Mouse (Mus musculus) cerebellum, adult (tissue): Measurements from ENCODE around the gene Zfp579.
"Not testable (repeated sequence)": the region's sequence is repeated elsewhere in the genome, so short reads cannot be mapped to it uniquely, and the experiment has no call there.

Experiments used
- ATAC-seq: cut with Nextera tagmentation; 2 replicates; pipeline ENCODE4 v1.9.2; 2017; ENCODE audit warnings: mild to moderate bottlenecking, moderate library complexity, mixed read lengths; ENCODE audit not compliant: insufficient number of reproducible peaks, low FRiP score, low TSS enrichment

The Zfp579 gene

GRCm38 (mm10) chr7:4996003-4996895, at the start of gene Zfp579:
Gene Zfp579, minus strand, starts transcription at chr7:4996158.
- peak; percentile 50 for ATAC-seq

DNA sequence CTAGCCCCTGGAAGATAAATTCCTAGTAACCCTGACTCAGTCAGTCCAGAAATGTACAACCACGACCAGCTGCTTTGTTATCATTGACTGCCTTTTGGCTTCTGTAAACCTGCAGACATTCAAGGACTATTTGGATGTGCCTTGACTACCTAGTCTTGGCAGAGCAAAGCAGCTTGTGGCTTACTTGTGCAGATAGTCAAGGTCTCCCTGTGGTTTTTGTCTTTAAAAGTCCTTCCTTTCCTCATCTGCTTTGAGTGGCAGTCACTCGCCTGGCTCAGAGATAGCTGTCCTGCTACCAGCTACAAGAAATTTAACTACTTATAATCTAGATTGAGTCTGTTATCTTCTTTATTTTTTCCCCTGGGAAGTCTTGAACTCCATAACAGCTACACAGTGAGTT, 49.0 kb upstream of the Zfp579 start:
- ATAC-seq = no peak

GRCm38 (mm10) chr7:5038940-5039339, 43.0 kb upstream of the Zfp579 start:
- no peak for ATAC-seq

GRCm38 (mm10) chr7:5038109-5038732, 42.3 kb upstream of the Zfp579 start, which contains the start of gene Zfp784:
Gene Zfp784, minus strand, starts transcription at chr7:5038446.
- peak; percentile 93 for ATAC-seq

- ATAC-seq = no peak
Measured at GRCm38 (mm10) chr7:5037467-5037866, 41.5 kb upstream of the Zfp579 start.

- ATAC-seq = no peak
Measured at GRCm38 (mm10) chr7:5037026-5037425, 41.1 kb upstream of the Zfp579 start.

DNA sequence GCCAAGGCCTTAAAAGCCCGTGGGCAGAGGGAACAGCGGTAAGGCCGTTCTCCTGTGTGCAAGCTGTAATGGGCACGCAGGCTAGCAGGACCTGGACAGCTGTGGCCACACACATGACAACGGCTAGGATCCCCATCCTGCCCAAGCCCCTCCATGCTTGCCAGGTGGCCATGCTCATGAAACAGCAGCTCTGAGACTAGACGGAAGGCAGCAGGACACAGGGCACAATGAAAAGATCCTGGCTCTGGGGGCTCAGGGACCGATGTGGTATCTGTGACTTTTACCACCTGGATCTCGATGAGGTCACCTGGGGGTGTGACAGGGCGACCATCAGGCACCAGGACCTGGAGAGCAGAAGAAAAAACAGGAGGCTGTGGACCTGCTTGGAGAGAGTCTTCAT, 40.2 kb upstream of the Zfp579 start:
- no peak for ATAC-seq

DNA sequence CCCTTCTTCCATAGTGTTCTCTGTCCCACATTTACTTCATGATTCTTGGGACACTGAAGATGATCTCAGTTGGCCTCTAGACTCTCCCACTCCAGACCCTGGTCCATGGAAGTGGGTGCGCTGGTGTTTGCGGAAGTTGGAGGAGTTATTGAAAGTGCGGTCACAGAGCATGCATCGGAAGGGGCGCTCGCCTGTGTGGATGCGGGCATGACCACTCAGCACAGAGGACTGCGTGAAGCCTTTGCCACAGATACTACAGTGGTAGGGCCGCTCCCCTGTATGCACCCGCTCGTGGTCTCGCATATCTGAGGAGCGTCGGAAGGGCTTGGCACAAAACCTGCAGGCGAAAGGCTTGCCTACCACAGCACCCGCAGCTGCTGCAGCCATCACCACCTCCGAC, 39.7 kb upstream of the Zfp579 start:
- ATAC-seq = no peak

GRCm38 (mm10) chr7:5033818-5034217, 37.9 kb upstream of the Zfp579 start, which contains the start of gene 4632433K11Rik:
Gene 4632433K11Rik, plus strand, starts transcription at chr7:5034118.
- ATAC-seq = no peak

DNA sequence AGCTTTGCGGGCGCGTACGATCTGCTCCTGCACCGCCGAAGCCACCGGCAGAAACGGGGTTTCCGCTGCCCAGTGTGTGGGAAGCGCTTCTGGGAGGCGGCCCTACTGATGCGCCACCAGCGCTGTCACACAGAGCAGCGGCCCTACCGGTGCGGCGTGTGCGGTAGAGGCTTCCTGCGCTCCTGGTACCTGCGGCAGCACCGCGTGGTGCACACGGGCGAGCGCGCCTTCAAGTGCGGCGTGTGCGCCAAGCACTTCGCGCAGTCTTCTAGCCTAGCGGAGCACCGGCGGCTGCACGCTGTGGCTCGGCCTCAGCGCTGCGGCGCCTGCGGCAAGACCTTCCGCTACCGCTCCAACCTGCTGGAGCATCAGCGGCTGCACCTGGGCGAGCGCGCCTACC, 35.5 kb upstream of the Zfp579 start:
- ATAC-seq = no peak

DNA sequence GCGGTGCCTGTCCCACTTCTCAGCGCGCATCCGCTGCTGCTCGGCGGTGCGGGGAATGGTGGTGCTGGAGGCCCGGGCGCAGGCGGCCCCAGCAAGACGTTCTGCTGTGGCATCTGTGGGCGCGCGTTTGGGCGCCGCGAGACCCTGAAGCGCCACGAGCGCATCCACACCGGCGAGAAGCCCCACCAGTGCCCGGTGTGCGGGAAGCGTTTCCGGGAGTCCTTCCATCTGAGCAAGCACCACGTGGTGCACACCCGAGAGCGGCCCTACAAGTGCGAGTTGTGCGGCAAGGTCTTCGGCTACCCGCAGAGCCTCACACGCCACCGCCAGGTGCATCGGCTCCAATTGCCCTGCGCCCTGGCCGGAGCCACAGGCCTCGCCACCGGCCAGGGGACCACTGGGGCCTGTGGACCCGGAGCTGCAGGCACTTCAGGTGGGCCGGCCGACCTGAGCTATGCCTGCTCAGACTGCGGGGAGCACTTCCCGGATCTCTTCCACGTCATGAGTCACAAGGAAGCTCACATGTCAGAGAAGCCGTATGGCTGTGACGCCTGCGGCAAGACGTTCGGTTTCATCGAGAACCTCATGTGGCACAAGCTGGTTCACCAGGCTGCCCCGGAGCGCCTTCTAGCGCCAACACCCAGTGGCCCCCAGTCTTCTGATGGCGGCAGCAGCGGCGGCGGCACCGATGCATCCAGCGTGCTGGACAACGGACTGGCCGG, 34.8 kb upstream of the Zfp579 start:
- no peak for ATAC-seq

- no peak for ATAC-seq
Measured at GRCm38 (mm10) chr7:5029946-5030345, 34.0 kb upstream of the Zfp579 start.

GRCm38 (mm10) chr7:5029543-5029942, 33.6 kb upstream of the Zfp579 start:
- no peak for ATAC-seq

DNA sequence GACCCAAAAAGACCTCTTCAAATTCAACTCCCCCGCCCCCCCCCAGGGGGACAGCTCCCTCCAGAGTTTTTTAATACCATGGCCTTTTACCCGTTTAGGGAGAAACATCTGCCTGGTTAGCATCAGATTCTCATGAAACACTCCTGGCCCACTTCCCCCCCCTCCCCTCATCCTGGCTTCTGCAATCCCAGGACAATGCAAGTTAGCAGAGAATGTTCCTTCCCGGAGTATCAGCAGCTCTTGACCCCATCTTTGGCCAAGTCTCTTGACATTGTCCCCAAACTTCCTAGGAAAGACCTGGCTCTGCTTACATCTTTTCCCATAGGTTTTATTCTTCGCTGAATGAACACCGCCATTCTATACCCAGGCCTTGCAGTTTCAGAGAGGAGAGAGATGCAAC, 25.2 kb upstream of the Zfp579 start:
- ATAC-seq = no peak

- ATAC-seq = 0 out of 2 replicates have a peak, but pooled peaks have one; percentile 4
Measured at GRCm38 (mm10) chr7:5020685-5021084, 24.7 kb upstream of the Zfp579 start.

DNA sequence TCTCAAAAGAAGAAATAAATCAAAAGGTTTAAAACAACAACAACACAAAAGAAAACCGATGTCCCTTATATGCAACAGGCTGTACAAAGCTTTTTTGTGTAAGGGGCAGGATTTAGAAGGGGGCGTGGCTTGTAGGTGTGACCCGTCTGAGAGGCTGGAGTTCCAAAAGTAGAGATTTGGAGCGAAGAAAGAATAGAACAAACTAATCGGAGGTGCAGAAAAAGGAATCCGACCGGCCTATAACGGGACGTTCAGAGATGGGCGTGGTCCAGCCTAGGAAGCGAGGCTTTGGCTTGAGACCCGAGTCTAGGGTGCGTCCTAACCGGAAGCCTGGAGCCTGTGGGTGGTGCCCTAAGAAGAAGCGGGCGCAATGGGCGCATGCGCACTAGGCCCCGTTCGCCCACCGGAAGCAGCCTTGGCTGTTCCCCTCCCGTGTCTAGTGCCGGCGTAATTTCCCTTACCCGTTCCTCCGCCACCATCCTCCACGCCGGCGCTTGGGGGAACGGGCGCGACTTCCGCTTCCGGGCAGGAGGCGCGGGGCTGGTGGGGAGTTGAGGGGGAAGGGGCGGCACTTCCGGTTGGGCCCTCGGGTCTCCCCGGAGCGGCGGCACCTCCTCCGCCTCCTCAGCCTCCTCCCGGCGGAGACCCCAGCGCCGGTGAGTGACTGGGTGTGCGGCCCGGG, 24.2 kb upstream of the Zfp579 start, which contains the start of the genes Zfp865 and Ccdc106:
Gene Zfp865, plus strand, starts transcription at position 377 of the 682 bp plus-strand sequence.
Gene Ccdc106, plus strand, starts transcription at position 554 of the 682 bp plus-strand sequence.
- peak; percentile 72 for ATAC-seq

DNA sequence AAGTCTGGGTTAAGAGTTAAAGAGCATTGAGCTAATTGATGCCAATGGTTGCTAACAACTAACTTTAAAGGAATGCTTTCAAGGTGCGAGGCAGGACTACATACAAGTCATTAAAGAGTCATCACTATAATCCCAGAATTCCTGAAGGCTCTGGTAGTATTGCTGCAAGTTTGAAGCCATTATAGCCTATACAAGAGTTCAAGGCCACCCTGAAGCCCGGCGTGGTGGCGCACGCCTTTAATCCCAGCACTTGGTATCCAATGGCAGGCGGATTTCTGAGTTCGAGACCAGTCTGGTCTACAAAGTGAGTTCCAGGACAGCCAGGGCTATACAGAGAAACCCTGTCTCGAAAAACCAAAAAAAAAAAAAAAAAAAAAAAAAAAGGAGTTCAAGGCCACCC, 23.6 kb upstream of the Zfp579 start:
- not testable (repeated sequence) for ATAC-seq

- ATAC-seq = no peak
Measured at GRCm38 (mm10) chr7:5017931-5018330, 22.0 kb upstream of the Zfp579 start.

DNA sequence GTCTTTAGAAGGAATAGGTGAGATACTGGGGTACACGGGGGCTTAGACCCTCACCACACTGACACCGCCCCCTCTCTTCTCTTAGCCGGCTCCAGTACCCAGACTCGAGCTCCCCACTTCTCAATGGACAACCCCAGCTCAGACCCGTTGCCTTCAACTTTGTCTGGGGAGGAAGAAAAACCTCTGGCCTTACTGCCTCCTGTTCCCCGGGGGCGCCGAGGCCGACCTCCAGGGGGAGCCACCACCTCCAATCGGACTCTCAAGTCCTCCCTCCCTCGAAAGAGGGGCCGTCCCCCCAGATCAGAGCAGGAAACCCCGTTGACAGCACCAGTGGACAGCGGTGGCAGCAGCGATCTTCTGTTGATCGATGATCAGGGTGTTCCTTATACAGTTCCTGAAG, 21.4 kb upstream of the Zfp579 start:
- no peak for ATAC-seq

GRCm38 (mm10) chr7:5016920-5017319, 21.0 kb upstream of the Zfp579 start:
- ATAC-seq = no peak
